Mouse (Mus musculus) testis, adult 2 months (tissue): ENCODE measurements around the gene Npas1.

Experiments used
- CTCF ChIP-seq: fragments of 200-500 bp; IDR thresholded peaks from 2 replicates; pipeline ENCODE4 v1.5.1; 2012; ENCODE audit warnings: low read depth, mild to moderate bottlenecking, inconsistent platforms, low read length, moderate library complexity; ENCODE audit not compliant: control insufficient read depth, insufficient read depth, insufficient replicate concordance
- POLR2A ChIP-seq: fragments of 200-500 bp; IDR thresholded peaks from 2 replicates; pipeline ENCODE4 v1.6.1; 2012; ENCODE audit warnings: low read depth, mild to moderate bottlenecking, inconsistent platforms, low read length, moderate library complexity; ENCODE audit not compliant: control insufficient read depth

DNA sequence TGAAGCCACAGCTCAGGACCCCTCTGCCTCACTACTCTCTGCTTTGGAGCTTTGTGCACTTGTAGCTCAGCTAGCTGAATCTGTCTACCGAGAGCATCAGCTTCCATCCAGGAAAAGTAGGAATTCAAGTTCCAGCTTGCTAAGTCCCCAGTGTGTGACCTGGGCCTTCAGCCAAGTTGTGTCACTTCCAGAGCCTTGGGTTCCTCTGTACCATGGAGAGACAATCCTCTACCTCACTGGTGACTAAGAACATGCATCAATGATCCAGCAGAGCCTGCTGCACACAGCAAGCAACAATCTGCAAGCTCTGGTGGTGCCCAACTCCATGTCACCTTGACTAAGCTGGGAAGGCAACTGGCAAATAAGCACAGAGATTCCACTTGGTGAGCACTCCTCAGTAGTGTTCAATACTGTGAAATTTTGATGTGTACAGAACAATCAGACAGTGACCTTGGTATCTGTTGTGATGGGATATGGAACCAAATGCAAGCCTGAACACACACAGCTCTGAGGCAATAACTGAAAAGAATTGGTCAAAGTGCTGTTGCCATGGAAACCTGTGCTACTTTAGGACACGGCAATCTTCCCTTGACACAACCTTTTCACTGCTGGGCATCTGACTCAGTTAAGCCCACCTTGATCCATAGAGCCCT, 27.2 kb upstream of the Npas1 start:
- TF ChIP-seq CTCF, result no peak
- no peak for TF ChIP-seq POLR2A
